Mouse (Mus musculus) megakaryocyte, embryonic 14.5 days (primary cell): Measurements from ENCODE around the gene Ttll11. TPM values are rescaled to one million over a fixed set of nuclear protein-coding genes. Genes with fewer than 3 reads are reported as not detected.
A peak's percentile ranks its signal among the peaks of the same experiment; 100 is the strongest.

Experiments
- H3K27me3 ChIP-seq: replicated peaks from 2 replicates; pipeline ENCODE3; 2012; ENCODE audit warnings: inconsistent platforms
- H3K36me3 ChIP-seq: replicated peaks from 2 replicates; pipeline ENCODE3; 2012; ENCODE audit warnings: low read length, inconsistent platforms, mixed read lengths
- H3K4me1 ChIP-seq: 2 replicates; pipeline ENCODE4 v1.6.1; 2012; ENCODE audit warnings: inconsistent platforms
- H3K4me3 ChIP-seq: replicated peaks from 2 replicates; pipeline ENCODE3; 2012; ENCODE audit warnings: moderate library complexity, mild to moderate bottlenecking, inconsistent platforms
- H3K9me3 ChIP-seq: 2 replicates; pipeline ENCODE4 v1.6.1; 2012; ENCODE audit warnings: inconsistent platforms
- FLI1 ChIP-seq: IDR thresholded peaks from 2 replicates; pipeline ENCODE4 v1.6.1; 2012; ENCODE audit warnings: low read length, inconsistent platforms, mixed read lengths
- GATA1 ChIP-seq: IDR thresholded peaks from 3 replicates; pipeline ENCODE4 v1.6.1; 2012; ENCODE audit warnings: mixed read lengths, low read length, inconsistent platforms, borderline replicate concordance
- polyA plus RNA-seq: library from polyadenylated mRNA; stranded (reverse); fragments of >175 nt; gene quantifications from 2 replicates; pipeline ENCODE4 v1.2.3, GENCODE M21; 2012; ENCODE audit warnings: low replicate concordance; ENCODE audit not compliant: insufficient read depth

Ttll11 gene
- polyA plus RNA-seq, 1 experiment: 64.8 TPM

DNA sequence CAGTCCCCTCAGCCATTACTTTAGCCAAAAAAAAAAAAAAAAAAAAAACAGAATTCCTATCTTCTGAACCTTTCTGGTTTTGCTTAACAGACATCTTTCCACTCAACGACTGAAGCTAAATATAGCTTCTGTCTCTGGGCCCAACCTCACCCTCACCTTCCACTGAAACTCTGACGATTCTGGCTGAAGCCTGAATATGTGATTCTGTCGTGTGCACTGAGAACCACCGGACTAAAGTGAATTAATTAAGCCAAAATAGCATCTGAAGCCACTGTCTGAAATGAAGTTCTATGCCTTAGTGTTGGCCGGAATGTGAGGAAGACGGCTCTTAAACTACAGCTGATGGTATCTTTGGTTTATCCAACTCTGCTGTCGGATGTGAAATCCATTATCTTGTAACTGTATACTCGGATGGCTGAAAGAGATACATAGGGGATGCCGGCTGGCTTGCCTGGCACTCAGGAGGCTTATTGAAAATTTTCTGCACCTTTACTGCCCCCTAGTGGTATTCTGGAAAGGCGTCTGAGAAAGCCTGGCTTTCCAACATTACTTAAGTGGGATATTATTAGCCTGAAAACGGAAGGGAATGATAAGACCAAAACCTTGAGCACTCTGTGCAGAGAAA is 73.4 kb downstream of the Ttll11 start:
- TF ChIP-seq GATA1 (no peak), FLI1 (no peak)
- no peak overlapping the region for H3K4me3 ChIP-seq
- no peaks in the 10 kb centered on the region for H3K36me3 ChIP-seq
- peaks cover 8% of the 10 kb centered on the region; the same call in 1 of the 2 replicates for H3K9me3 ChIP-seq
- peaks cover 59% of the 10 kb centered on the region for H3K4me1 ChIP-seq
- H3K27me3 ChIP-seq: no peaks in the 10 kb centered on the region

DNA sequence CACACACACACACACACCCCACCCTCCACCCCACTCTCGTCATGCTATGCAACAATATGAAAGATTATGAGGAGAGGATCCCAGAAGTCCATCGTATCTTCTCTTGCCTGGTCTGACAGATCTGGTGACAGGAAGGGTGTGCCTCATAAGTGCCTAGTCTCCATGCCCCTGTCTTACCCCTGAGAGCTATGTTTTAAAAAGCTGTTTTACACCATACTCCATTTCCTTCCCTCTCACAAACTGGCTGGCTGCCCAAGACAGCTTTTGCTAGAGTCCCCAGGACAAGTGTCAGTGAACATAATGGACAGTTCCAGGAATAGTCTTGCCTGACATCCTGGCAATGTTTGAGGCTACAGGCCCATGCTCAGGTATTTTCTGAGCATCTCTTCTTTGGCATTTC is 78.9 kb downstream of the Ttll11 start:
- no peaks in the 10 kb centered on the region for H3K9me3 ChIP-seq
- H3K36me3 ChIP-seq: no peaks in the 10 kb centered on the region
- no peak for TF ChIP-seq FLI1
- no peak for TF ChIP-seq GATA1

DNA sequence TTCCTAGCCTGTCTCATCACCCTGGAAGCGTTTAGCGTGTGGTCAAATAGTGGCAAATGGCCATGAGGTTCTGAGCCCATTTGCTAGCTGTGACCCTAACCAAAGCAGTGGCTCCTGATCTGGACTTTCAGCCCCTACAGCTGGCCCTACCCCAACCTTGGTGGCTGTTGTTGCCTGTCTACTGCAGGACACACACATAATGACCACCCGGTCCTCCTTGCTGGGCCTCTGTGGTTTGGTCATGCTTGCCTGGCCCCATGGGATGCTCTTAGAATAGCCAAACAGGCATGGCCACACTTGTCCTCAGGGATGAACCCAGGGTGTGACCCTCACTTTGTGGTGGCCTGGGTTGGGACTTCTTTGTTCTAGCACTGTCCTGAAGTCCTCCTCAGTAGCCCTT is 80.0 kb downstream of the Ttll11 start:
- Histone ChIP-seq H3K36me3 (no peaks in the 10 kb centered on the region), H3K9me3 (no peaks in the 10 kb centered on the region), H3K4me1 (peaks cover 80% of the 10 kb centered on the region), H3K27me3 (no peaks in the 10 kb centered on the region), H3K4me3 (peak overlapping the region; percentile 50)
- TF ChIP-seq FLI1 (no peak), GATA1 (no peak)

More for the DNA sequence above, 78.9 kb downstream of the Ttll11 start:
- H3K4me3 ChIP-seq: no peak overlapping the region
- peaks cover 75% of the 10 kb centered on the region for H3K4me1 ChIP-seq
- no peaks in the 10 kb centered on the region for H3K27me3 ChIP-seq

DNA sequence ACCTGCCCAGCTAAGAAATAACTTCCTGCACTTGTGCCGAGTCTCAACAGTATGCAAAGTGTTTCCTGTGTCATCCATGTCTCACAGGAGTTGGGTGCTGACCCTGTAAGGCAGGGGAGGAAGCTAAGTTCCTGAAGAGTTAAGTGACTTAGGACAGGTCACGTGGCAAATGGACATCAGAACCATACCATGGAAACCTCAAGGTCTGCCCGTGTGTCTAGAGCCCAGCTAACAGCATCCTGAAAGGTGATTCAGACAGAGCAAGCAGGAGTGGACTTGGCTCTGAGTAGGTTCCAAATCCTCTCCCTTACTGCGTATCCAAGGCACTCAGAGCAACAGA is 80.6 kb downstream of the Ttll11 start:
- TF ChIP-seq GATA1: no peak
- no peak for TF ChIP-seq FLI1
- H3K4me3 ChIP-seq: peak overlapping the region; percentile 6
- H3K27me3 ChIP-seq: no peaks in the 10 kb centered on the region
- no peaks in the 10 kb centered on the region for H3K36me3 ChIP-seq
- H3K4me1 ChIP-seq: peaks cover 79% of the 10 kb centered on the region
- no peaks in the 10 kb centered on the region for H3K9me3 ChIP-seq

DNA sequence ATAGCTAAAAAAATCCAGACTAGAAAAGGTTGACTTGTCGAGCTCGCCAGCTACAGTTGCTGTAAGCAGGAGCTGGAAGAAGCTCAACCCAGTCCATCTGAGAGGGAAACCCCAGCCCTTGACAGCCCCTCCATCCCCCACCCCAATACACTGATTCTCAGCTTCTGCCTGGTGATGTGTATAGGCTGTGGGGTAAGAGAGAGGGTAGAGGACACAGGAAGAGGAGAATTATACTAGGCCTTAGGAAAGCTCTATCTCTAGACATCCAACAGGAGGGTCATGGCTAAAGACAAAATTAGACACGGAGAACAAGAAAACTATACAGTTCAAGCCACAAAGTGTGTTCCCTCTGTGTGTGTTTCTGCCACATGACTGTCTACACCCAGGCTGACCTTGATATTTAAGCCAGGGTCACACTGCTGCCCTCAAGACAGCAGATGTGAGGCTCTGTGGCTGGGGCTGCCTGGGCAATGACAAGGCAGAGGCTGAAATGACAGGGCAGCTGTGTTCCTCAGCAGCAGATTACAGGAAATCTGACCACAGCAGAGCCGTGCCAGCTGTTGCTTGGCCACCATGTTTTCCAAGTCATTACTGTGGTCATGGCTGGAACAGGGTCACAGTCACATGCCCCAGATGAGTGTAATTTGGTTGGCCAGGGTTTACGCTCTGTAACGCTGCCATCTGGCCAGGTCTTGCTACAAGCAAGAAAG is 81.1 kb downstream of the Ttll11 start:
- Histone ChIP-seq H3K27me3 (no peaks in the 10 kb centered on the region), H3K4me3 (peak overlapping the region; percentile 7), H3K4me1 (peaks cover 79% of the 10 kb centered on the region), H3K9me3 (no peaks in the 10 kb centered on the region), H3K36me3 (no peaks in the 10 kb centered on the region)
- TF ChIP-seq GATA1 (peak; percentile 95), FLI1 (0 out of 2 replicates have a peak, but pooled peaks have one; percentile 13)

DNA sequence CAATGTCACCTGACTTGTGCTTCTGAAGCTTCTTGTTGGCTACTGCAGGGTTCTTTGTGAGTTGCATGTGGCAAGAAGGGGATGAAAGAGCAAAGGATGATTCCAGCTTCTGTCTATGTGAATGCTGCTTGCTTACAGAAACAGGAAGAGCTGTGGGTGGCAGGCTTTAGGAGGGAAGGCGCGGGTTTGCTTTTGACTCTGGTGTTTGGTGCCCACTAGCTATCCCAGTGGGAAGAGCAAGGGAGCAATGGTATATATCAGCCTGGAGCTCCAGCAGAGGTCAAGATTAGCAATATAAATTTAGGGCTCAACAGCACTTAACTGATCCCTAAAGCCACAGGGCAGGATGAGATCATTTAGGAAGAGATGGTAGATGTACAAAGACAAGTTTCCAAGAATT is 82.6 kb downstream of the Ttll11 start:
- H3K4me3 ChIP-seq: no peak overlapping the region
- H3K4me1 ChIP-seq: peaks cover 79% of the 10 kb centered on the region
- no peaks in the 10 kb centered on the region for H3K27me3 ChIP-seq
- no peak for TF ChIP-seq FLI1
- TF ChIP-seq GATA1: no peak
- no peaks in the 10 kb centered on the region for H3K9me3 ChIP-seq
- no peaks in the 10 kb centered on the region for H3K36me3 ChIP-seq

DNA sequence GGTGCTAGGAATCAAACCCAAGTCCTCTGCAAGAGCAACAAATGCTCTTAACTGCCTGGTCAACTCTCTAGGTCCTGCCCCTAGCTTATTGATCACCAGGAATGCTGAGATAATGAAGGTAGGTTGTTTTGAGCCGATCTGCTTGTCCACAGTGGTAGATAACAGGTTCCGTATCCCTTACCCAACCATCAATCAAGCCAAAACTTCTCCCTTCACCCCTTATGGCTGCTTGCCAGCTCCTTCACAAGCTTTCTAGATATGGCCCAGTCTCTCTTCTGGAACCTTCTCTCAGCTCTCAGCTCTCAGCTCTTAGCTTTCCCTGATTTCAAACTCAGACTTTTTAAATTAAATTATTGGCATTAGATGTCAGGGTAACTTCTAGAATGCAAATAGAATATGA is 85.2 kb downstream of the Ttll11 start:
- no peaks in the 10 kb centered on the region for H3K36me3 ChIP-seq
- no peaks in the 10 kb centered on the region for H3K9me3 ChIP-seq
- no peak for TF ChIP-seq FLI1
- TF ChIP-seq GATA1: no peak
- H3K4me1 ChIP-seq: peaks cover 58% of the 10 kb centered on the region
- H3K27me3 ChIP-seq: no peaks in the 10 kb centered on the region
- no peak overlapping the region for H3K4me3 ChIP-seq

DNA sequence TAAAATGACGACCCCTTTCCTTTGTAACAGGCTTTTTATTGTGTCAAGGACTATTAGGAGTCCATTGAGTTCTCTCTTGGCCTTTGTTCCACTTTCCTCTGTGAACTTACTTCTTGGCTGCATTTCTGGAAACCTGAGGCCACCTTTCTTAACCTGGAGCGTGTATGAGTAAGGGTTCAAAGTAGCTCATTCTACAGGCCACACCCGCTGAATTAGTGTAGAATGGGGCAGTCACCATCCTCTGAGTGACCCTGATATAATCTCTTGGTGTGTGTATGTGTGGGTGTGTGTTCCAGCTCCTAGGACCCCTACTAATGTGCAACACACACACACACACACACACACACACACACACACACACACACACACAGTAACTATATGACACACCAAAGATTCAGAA is 89.1 kb downstream of the Ttll11 start:
- TF ChIP-seq GATA1: no peak
- no peak for TF ChIP-seq FLI1
- Histone ChIP-seq H3K9me3 (no peaks in the 10 kb centered on the region), H3K36me3 (no peaks in the 10 kb centered on the region), H3K4me3 (no peak overlapping the region), H3K27me3 (no peaks in the 10 kb centered on the region), H3K4me1 (peaks cover 50% of the 10 kb centered on the region)

DNA sequence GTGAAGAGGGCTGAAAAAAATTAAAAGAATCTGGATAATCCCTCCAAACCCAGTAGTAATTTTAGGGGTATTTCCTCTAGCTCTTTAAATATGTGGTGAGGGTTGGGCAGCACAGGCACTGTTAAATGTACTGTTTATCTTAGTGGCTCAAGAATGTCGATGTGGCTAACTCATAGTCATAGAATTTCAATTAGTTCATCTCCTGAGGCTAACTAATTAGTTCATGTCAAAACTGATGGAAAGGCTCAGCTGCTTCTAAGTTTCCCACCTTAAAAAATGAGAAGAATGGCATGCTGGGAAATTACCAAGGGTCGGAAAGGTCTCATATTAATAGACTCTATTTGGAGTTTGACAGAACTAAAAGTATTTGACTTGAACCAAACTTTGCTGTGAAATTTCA is 89.9 kb downstream of the Ttll11 start:
- Histone ChIP-seq H3K4me3 (no peak overlapping the region), H3K4me1 (peaks cover 50% of the 10 kb centered on the region), H3K36me3 (no peaks in the 10 kb centered on the region), H3K9me3 (no peaks in the 10 kb centered on the region), H3K27me3 (no peaks in the 10 kb centered on the region)
- TF ChIP-seq GATA1: no peak
- no peak for TF ChIP-seq FLI1

DNA sequence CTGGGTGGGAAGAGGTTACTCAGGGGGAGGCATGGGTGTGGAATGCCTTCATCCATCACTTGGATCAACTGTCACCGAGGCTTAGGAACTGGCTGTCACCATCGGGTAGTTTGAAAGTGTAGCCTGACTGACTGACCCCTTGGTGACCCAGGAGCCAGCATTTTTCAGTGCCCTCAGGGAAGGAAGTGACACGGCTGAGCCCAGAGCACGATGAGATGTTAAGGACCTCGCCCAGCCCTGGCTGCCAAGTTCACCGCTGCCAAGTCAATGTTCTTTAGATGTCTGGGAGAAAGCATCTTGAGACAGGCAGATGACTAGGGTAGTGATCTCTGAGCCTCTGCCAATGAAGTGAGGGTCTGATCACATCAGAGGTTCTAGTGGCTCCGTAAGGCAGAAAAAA is 95.4 kb downstream of the Ttll11 start:
- H3K4me3 ChIP-seq: peak overlapping the region; percentile 65
- H3K9me3 ChIP-seq: no peaks in the 10 kb centered on the region
- H3K27me3 ChIP-seq: no peaks in the 10 kb centered on the region
- H3K36me3 ChIP-seq: peaks cover 13% of the 10 kb centered on the region
- TF ChIP-seq FLI1 (no peak), GATA1 (no peak)
- peaks cover 89% of the 10 kb centered on the region for H3K4me1 ChIP-seq
